Mouse (Mus musculus) heart, postnatal 0 days (tissue): ENCODE data around the gene Sox1.

Experiments used
- CTCF ChIP-seq: IDR thresholded peaks from 2 replicates; pipeline ENCODE4 v1.5.1; 2016; ENCODE audit warnings: antibody characterized with exemption, control low read depth, low read depth
- EP300 ChIP-seq: IDR thresholded peaks from 2 replicates; pipeline ENCODE4 v1.6.1; 2016; ENCODE audit warnings: antibody characterized with exemption, low read depth

DNA sequence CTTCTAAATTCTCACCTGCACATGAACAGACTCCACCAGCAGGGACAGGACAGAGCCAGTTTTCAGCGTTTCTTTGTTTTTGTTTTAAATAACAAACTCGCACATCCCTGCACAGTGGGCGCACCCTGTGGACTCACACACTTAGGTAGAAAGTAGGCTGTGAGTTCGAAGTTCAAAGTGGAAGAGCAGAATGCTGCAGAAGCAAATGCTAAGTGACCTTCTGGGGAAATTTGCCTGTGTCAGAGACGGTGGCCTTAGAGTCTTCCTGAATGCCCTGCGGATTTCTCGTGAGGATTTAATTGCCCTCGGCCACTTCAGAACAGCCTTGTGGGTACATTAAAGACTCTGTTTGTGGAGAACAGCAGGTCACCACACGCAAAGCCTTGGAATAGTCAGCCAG lies 7.6 kb downstream of the Sox1 start:
- TF ChIP-seq CTCF (no peak), EP300 (no peak)
